Mouse (Mus musculus): ENCODE data around the gene Foxd1. TPM values are rescaled to one million over a fixed set of nuclear protein-coding genes. Genes with fewer than 3 reads are reported as not detected.

The Foxd1 gene
- polyA plus RNA-seq, 1 experiment from 2014 or later: not detected

DNA sequence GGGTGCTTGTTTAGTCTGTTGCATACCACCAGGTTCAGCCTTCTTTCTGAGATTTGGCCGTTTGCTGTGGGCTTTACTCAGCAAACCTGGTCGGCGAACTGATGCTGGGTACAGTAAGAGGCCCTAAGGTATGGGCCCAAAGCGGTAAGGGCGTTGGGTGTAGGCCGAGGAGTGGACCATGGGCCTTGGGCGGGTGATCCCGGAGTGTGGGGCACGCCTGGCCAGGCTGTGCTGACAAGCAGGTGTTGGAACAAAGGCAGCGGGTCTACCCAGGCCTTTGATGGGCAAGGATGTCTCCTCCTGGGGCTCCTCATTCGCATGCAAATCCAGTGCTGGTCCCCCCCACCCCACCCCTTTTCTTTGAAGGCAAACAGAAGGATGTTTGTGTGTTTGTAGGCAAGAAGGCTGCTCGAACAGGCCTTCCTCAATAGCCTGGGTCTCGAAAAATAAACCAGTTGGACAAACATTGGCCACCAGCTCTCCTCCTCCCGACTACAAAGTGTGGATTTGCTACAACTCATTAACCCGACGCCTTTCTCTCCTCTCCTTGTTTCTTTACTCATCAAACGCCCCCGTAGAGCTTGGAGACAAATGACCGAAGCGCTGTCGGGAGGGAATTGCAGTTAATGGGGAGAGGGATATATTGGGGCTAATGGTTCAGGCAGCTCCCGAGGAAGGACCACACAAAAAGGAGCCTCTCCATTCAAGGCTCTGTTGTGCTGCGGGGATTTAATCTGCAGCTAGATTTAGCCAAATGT lies 4.6 kb downstream of the Foxd1 start:
- Histone ChIP-seq H3K9me3 (ENCODE audit: control insufficient read depth, low read length) (no peaks in the 10 kb centered on the region), H3K4me1 (ENCODE audit: control insufficient read depth, insufficient read depth, low read length) (peaks cover 24% of the 10 kb centered on the region), H3K27ac (ENCODE audit: low read length) (no peak overlapping the region), H3K9ac (ENCODE audit: low read depth, low read length) (no peak overlapping the region), H3K4me2 (ENCODE audit: low read depth, low read length) (no peak overlapping the region), H3K27me3 (replicated peaks; ENCODE audit: control insufficient read depth, insufficient read depth, low read length) (peaks cover 78% of the 10 kb centered on the region), H3K36me3 (ENCODE audit: control insufficient read depth, insufficient read depth, low read length) (no peaks in the 10 kb centered on the region), H3K4me3 (ENCODE audit: low read length) (no peak overlapping the region)
- ATAC-seq: no peak
- 4% methylated on average over 23 of the region's 23 CpGs for WGBS

DNA sequence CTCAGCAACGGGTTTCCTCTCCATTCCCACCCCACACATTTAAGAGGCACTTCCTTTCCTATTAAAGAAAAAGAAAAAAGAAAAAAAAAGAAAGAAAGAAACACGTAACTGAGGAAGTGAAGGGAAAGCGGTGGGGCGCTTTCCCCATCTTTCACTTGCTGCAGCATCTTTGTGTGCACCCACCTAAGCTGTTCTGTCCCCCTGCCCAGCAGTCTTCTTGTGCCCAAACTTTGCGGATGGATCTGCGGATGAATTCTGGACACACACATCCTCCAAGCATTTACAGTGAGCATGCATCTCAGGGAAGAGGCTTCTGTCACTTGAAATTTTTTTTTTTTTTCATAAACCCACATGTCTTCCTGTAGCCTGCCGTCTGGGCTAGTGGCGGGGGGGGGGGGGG lies 5.3 kb downstream of the Foxd1 start:
- no peaks in the 10 kb centered on the region for H3K36me3 ChIP-seq (ENCODE audit: control insufficient read depth, insufficient read depth, low read length)
- peaks cover 17% of the 10 kb centered on the region for H3K4me1 ChIP-seq (ENCODE audit: control insufficient read depth, insufficient read depth, low read length)
- no peak overlapping the region for H3K4me3 ChIP-seq (ENCODE audit: low read length)
- no peak for ATAC-seq
- H3K27me3 ChIP-seq (replicated peaks; ENCODE audit: control insufficient read depth, insufficient read depth, low read length): peaks cover 74% of the 10 kb centered on the region
- H3K9ac ChIP-seq (ENCODE audit: low read depth, low read length): no peak overlapping the region
- no peak overlapping the region for H3K4me2 ChIP-seq (ENCODE audit: low read depth, low read length)
- no peaks in the 10 kb centered on the region for H3K9me3 ChIP-seq (ENCODE audit: control insufficient read depth, low read length)
- H3K27ac ChIP-seq (ENCODE audit: low read length): no peak overlapping the region
- 2% methylated on average over 6 of the region's 8 CpGs for WGBS

DNA sequence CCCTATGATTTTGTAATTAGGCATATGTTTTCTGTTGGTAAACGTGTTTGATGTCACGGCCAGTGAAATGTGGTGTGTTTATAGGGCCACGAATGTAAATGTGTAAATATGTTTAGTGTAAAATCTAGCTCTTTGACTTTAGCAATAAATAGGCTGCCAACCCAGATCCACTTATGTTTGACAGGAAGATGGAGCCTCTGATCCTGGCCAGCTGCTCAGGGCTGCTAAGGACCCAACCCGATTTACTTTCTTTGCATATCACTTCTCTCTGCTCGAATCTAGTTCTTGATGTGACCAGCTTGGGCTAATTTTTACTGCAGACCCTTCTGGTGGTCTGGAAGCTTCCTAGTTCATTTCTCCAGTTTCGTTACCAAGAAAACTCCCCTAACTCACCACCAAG lies 6.3 kb downstream of the Foxd1 start:
- Histone ChIP-seq H3K4me1 (ENCODE audit: control insufficient read depth, insufficient read depth, low read length) (peaks cover 6% of the 10 kb centered on the region), H3K27ac (ENCODE audit: low read length) (no peak overlapping the region), H3K4me3 (ENCODE audit: low read length) (no peak overlapping the region), H3K4me2 (ENCODE audit: low read depth, low read length) (no peak overlapping the region), H3K27me3 (replicated peaks; ENCODE audit: control insufficient read depth, insufficient read depth, low read length) (peaks cover 71% of the 10 kb centered on the region), H3K9ac (ENCODE audit: low read depth, low read length) (no peak overlapping the region), H3K36me3 (ENCODE audit: control insufficient read depth, insufficient read depth, low read length) (no peaks in the 10 kb centered on the region), H3K9me3 (ENCODE audit: control insufficient read depth, low read length) (no peaks in the 10 kb centered on the region)
- WGBS: 2% methylated on average over 6 of the region's 6 CpGs
- ATAC-seq: no peak

DNA sequence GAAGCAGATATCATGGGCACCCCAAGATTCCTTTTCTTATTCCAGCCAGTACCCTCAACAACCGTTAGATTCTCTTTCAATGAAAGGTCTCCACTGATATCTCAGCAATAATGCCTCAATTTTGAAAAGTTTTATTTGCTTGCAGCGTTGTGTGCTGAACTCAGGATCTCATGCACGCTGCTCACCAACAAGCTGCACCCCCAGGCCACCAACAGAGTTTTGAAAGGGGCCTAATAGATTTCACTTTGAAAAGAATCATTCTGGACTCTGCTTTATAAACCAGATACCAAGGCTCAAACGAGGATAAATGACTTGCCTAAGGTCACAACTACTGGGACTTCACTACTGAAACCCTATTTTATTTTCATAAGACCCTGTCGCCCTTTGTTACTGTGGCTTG lies 7.1 kb downstream of the Foxd1 start:
- H3K4me1 ChIP-seq (ENCODE audit: control insufficient read depth, insufficient read depth, low read length): peaks cover 5% of the 10 kb centered on the region
- no peak overlapping the region for H3K4me3 ChIP-seq (ENCODE audit: low read length)
- no peak overlapping the region for H3K9ac ChIP-seq (ENCODE audit: low read depth, low read length)
- ATAC-seq: no peak
- no peaks in the 10 kb centered on the region for H3K9me3 ChIP-seq (ENCODE audit: control insufficient read depth, low read length)
- H3K36me3 ChIP-seq (ENCODE audit: control insufficient read depth, insufficient read depth, low read length): no peaks in the 10 kb centered on the region
- no peak overlapping the region for H3K4me2 ChIP-seq (ENCODE audit: low read depth, low read length)
- peaks cover 71% of the 10 kb centered on the region for H3K27me3 ChIP-seq (replicated peaks; ENCODE audit: control insufficient read depth, insufficient read depth, low read length)
- 5% methylated on average over 5 of the region's 5 CpGs for WGBS
- H3K27ac ChIP-seq (ENCODE audit: low read length): no peak overlapping the region

DNA sequence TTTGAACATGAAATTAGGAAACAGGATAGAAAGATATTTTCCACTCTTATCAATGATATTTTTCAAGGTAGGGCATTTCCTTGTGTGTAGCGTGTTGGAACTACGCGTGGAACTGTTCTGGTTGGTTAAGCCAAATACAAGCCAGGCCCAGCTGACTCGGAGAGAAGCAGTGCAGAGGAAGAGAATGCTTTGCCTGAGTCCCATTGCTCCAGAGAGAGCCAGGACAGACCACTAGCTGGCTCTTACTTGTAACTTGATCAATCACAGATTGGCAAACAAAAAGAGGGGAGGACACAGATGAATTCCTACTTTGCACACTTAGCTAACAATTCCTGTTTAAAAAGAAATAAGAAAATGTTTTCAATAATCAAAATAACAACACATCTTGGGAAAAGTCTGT lies 9.0 kb downstream of the Foxd1 start:
- no peak overlapping the region for H3K9ac ChIP-seq (ENCODE audit: low read depth, low read length)
- 6% methylated on average over 4 of the region's 4 CpGs for WGBS
- peaks cover 7% of the 10 kb centered on the region for H3K4me1 ChIP-seq (ENCODE audit: control insufficient read depth, insufficient read depth, low read length)
- H3K27ac ChIP-seq (ENCODE audit: low read length): no peak overlapping the region
- H3K27me3 ChIP-seq (replicated peaks; ENCODE audit: control insufficient read depth, insufficient read depth, low read length): peaks cover 81% of the 10 kb centered on the region
- no peak overlapping the region for H3K4me2 ChIP-seq (ENCODE audit: low read depth, low read length)
- no peak for ATAC-seq
- no peaks in the 10 kb centered on the region for H3K9me3 ChIP-seq (ENCODE audit: control insufficient read depth, low read length)
- no peak overlapping the region for H3K4me3 ChIP-seq (ENCODE audit: low read length)
- no peaks in the 10 kb centered on the region for H3K36me3 ChIP-seq (ENCODE audit: control insufficient read depth, insufficient read depth, low read length)

DNA sequence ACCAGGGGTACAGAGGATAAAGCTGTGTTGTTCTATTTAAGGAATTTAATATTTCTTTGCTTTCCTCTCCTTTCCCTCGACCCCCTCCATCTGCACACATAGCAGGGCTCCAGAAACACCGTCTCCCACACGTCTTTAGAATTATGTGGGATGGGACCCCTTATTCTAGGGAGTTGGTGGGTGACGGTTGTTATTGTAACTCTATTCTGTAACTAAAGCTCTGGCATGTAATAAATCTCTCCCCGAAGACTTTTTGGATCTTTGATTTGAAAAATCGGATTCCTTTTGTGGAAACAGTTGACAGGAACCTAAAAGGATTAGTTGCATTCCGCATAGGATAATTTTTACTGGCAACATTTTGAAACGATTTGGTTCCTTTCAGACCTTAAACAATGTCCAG lies 11.0 kb downstream of the Foxd1 start:
- no peak overlapping the region for H3K4me2 ChIP-seq (ENCODE audit: low read depth, low read length)
- H3K36me3 ChIP-seq (ENCODE audit: control insufficient read depth, insufficient read depth, low read length): no peaks in the 10 kb centered on the region
- no peak overlapping the region for H3K4me3 ChIP-seq (ENCODE audit: low read length)
- ATAC-seq: no peak
- peaks cover 7% of the 10 kb centered on the region for H3K4me1 ChIP-seq (ENCODE audit: control insufficient read depth, insufficient read depth, low read length)
- H3K27ac ChIP-seq (ENCODE audit: low read length): no peak overlapping the region
- no peaks in the 10 kb centered on the region for H3K9me3 ChIP-seq (ENCODE audit: control insufficient read depth, low read length)
- no peak overlapping the region for H3K9ac ChIP-seq (ENCODE audit: low read depth, low read length)
- H3K27me3 ChIP-seq (replicated peaks; ENCODE audit: control insufficient read depth, insufficient read depth, low read length): peaks cover 80% of the 10 kb centered on the region
- 4% methylated on average over 8 of the region's 8 CpGs for WGBS

DNA sequence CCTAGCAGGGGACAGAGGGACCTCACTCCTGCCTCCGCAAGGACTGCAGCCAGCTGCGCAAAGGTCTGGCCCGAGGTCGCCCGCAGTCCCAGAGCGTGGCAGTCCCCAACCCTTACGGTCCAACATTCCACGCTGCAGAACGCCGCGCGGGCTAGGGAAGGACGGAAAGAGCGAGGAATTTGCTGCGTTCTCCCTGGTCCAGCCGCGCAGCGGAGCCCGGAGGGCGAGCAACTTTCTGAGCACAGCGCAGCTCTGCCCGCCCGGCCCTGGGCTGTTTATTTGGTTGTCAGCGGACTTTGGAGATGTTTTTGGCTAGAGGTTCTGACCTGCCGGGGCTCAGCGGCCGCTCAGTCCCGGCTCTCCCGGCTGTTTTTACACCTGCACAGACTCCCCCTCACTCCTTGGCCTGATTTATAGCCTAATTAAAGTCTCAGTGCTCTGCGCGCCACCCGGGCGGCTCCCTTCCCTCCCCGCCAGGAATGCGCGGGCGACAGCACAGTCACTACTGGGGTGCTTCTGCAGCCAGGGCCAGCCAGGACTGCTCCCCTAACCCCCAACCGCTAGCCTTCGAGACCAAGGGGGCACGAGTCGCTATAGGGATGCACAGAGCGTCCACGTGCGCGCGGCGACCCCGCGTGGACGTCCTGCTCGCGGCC lies 11.9 kb downstream of the Foxd1 start:
- Histone ChIP-seq H3K9ac (ENCODE audit: low read depth, low read length) (no peak overlapping the region), H3K27me3 (replicated peaks; ENCODE audit: control insufficient read depth, insufficient read depth, low read length) (peaks cover 75% of the 10 kb centered on the region), H3K4me1 (ENCODE audit: control insufficient read depth, insufficient read depth, low read length) (peaks cover 7% of the 10 kb centered on the region), H3K9me3 (ENCODE audit: control insufficient read depth, low read length) (no peaks in the 10 kb centered on the region), H3K36me3 (ENCODE audit: control insufficient read depth, insufficient read depth, low read length) (no peaks in the 10 kb centered on the region), H3K4me3 (ENCODE audit: low read length) (peak overlapping the region; percentile 25), H3K27ac (ENCODE audit: low read length) (no peak overlapping the region), H3K4me2 (ENCODE audit: low read depth, low read length) (0 out of 2 replicates have a peak overlapping the region, but pooled peaks have one; percentile 27)
- WGBS: under 1% methylated on average over 52 of the region's 52 CpGs
- ATAC-seq: peak; percentile 63

DNA sequence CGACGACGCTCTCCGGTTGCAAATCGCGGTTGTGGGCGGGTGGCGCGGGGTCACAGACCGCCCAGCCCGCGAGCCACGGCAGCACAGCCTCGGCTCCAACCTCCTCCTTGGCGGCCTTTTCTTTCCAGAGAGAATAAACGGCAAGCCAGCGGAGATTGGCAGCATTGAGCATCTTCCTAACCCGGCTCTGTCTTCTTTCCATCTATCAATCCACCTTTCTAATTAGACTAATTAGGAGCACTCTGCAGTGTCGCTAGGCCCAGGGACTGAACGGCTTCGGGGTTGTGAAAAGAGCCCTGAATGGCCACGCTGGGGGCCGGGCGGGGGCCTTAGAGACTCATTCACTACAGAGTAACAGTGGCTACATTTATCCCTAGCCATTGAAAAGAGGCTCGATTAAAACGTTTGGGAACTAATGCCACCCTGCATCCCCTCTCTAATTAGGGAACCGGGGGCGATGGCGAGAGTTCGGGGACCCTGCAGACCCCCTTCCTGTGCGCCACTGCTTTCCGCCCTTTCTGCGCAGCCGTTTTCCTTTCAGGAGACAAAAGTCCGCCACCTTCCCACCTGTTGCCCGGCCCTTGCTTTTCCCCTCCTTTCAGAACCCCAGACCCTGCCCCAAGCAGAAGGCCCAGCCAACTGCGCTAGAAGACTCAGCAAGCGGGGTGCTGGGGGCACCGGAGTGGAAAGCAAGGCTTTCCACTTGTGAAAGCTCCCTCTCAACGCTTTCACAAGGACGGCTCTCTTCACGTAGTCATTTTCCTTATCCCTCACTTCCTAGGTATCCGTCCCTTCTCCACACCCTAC lies 12.6 kb downstream of the Foxd1 start:
- Histone ChIP-seq H3K36me3 (ENCODE audit: control insufficient read depth, insufficient read depth, low read length) (no peaks in the 10 kb centered on the region), H3K4me2 (ENCODE audit: low read depth, low read length) (0 out of 2 replicates have a peak overlapping the region, but pooled peaks have one; percentile 27), H3K4me3 (ENCODE audit: low read length) (peak overlapping the region; percentile 25), H3K9me3 (ENCODE audit: control insufficient read depth, low read length) (no peaks in the 10 kb centered on the region), H3K27ac (ENCODE audit: low read length) (no peak overlapping the region), H3K9ac (ENCODE audit: low read depth, low read length) (no peak overlapping the region), H3K4me1 (ENCODE audit: control insufficient read depth, insufficient read depth, low read length) (peaks cover 7% of the 10 kb centered on the region), H3K27me3 (replicated peaks; ENCODE audit: control insufficient read depth, insufficient read depth, low read length) (peaks cover 68% of the 10 kb centered on the region)
- WGBS: 1% methylated on average over 42 of the region's 43 CpGs
- ATAC-seq: no peak

DNA sequence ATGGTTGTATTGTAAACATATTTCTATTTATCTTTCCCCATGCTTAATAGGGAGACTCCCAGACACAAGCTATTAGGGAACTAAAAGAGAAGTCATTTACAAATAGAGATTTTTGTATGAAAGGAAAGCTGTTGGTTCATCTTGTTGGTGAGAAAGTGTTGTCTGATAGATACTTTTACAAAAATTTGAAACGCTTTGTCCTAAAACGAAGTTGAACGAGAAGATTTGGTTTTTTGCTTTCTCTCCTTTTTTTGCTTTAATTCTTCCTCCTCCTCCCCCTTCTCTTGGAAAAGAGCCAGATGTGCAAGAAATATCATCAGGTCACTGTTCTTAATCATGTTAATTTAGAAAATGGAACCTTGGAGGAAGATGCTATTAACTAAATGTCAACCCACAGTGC lies 13.6 kb downstream of the Foxd1 start:
- Histone ChIP-seq H3K9me3 (ENCODE audit: control insufficient read depth, low read length) (no peaks in the 10 kb centered on the region), H3K4me1 (ENCODE audit: control insufficient read depth, insufficient read depth, low read length) (peaks cover 7% of the 10 kb centered on the region), H3K4me2 (ENCODE audit: low read depth, low read length) (no peak overlapping the region), H3K36me3 (ENCODE audit: control insufficient read depth, insufficient read depth, low read length) (no peaks in the 10 kb centered on the region), H3K4me3 (ENCODE audit: low read length) (no peak overlapping the region), H3K27me3 (replicated peaks; ENCODE audit: control insufficient read depth, insufficient read depth, low read length) (peaks cover 64% of the 10 kb centered on the region), H3K27ac (ENCODE audit: low read length) (no peak overlapping the region), H3K9ac (ENCODE audit: low read depth, low read length) (no peak overlapping the region)
- no peak for ATAC-seq
- WGBS: 14% methylated on average over 3 of the region's 3 CpGs

All from intestine, embryonic 16.5 days (tissue).